Mouse (Mus musculus): ENCODE data around the gene Tle6.

- TF ChIP-seq POLR2A (IDR thresholded peaks at IDR 0.05; ENCODE audit: insufficient read depth, low read length) (no peak), CTCF (IDR thresholded peaks at IDR 0.05; ENCODE audit: low read depth, low read length) (no peak)
Observed at GRCm38 (mm10) chr10:81646015-81646555, 45.2 kb upstream of the Tle6 start.

Measured in ES-Bruce4 (cell line).